Mouse (Mus musculus) left cerebral cortex, adult 8-10 months (tissue): Measurements from ENCODE around the gene 9230112D13Rik. TPM values are rescaled to one million over a fixed set of nuclear protein-coding genes. Genes with fewer than 3 reads are reported as not detected.

Source experiments
- DNase-seq, 2 experiments: peaks; one replicate each; pipeline ENCODE4 v3.0.0; 2022; ENCODE audit warnings: low spot score in 2 of 2
- total RNA-seq, 4 experiments: library from RNA; stranded (reverse); gene quantifications; 2 replicates each; pipeline ENCODE4 v1.2.4; 2022

Gene 9230112D13Rik
- total RNA-seq, 4 experiments from 2014 or later = not detected

GRCm38 (mm10) chr14:34500309-34500708 lies 22.3 kb downstream of the 9230112D13Rik start:
- DNase-seq = no peak

DNA sequence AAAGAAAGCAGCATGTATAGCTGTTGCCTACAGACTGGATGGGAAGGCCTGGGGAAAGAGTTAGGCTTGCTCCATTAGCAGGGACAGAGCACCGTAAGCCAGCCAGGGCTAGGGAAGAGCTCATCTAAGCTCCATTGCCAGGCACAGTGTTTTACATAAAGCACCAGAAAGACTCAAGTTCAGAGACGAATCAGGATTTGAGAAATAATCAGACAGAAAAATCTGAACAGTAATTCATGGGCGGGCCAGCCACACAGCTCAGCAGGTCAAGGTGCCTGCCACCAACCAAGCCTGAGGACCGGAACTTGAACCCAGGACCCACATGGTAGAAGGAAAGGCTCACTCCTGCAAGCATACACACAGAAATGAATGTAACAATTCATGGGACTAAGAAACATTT lies 22.9 kb downstream of the 9230112D13Rik start:
- no peak for DNase-seq

- no peak for DNase-seq
Observed at GRCm38 (mm10) chr14:34497346-34497745, 25.3 kb downstream of the 9230112D13Rik start.

GRCm38 (mm10) chr14:34493682-34494081 lies 28.9 kb downstream of the 9230112D13Rik start:
- no peak for DNase-seq

GRCm38 (mm10) chr14:34492688-34493087 lies 29.9 kb downstream of the 9230112D13Rik start:
- DNase-seq = no peak

- DNase-seq = no peak
Observed at GRCm38 (mm10) chr14:34490965-34491364, 31.6 kb downstream of the 9230112D13Rik start.

GRCm38 (mm10) chr14:34489928-34490327 lies 32.7 kb downstream of the 9230112D13Rik start:
- DNase-seq = no peak

- DNase-seq = no peak
Observed at GRCm38 (mm10) chr14:34486169-34486568, 36.4 kb downstream of the 9230112D13Rik start.

GRCm38 (mm10) chr14:34483469-34484341 lies 38.9 kb downstream of the 9230112D13Rik start:
- no peak for DNase-seq

GRCm38 (mm10) chr14:34471591-34471990 lies 51.0 kb downstream of the 9230112D13Rik start:
- DNase-seq = no peak

DNA sequence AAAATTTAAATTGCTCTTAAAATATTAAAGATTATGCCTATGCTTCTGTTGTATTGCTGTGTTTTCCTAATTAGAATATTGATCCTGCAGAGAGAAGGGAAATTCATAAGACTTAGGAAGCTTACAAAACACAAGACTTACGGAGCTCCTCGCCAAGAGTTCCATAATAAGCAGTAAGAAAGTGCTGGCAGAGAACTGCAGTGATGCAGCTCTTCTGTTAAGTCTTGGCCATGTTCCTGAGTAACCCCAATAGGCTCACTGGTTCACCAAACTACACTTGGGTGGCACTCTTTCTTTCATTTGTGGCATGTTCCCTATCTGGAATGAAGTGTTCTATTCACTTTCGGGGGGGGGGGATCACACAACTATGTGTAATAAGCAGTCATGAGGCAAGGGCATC lies 56.3 kb downstream of the 9230112D13Rik start:
- DNase-seq = no peak

Other genes with a start within 250 kb of the 9230112D13Rik start
- gene Shld2, start 212.3 kb downstream of the 9230112D13Rik start, total RNA-seq = 10 to 100 TPM; 10.9 to 16.4 (median 12.1) TPM
- 100 to 1,000 TPM; 281 to 334 (median 318) TPM for gene Glud1, start 212.1 kb downstream of the 9230112D13Rik start, total RNA-seq
- 1 to 10 TPM in 1 of 4 experiments, not detected in 3; 1.3 TPM for gene Fam25c, start 167.4 kb downstream of the 9230112D13Rik start, total RNA-seq
- gene Sncg, start 148.0 kb downstream of the 9230112D13Rik start, total RNA-seq = 1 to 10 TPM; 5.4 to 7.2 (median 6.0) TPM
- gene Mmrn2, start 147.3 kb downstream of the 9230112D13Rik start, total RNA-seq = 1 to 10 TPM; 4.9 to 7.3 (median 5.8) TPM
- gene Bmpr1a, start 19.5 kb downstream of the 9230112D13Rik start, total RNA-seq = 10 to 100 TPM; 35.7 to 41.7 (median 40.4) TPM
- 1 to 10 TPM; 4.8 to 5.4 (median 5.2) TPM for gene Ldb3, start 65.9 kb upstream of the 9230112D13Rik start, total RNA-seq
- gene Opn4, start 77.3 kb upstream of the 9230112D13Rik start, total RNA-seq = not detected
- 10 to 100 TPM; 45.1 to 50.1 (median 48.2) TPM for gene Wapl, start 151.1 kb upstream of the 9230112D13Rik start, total RNA-seq